Mouse (Mus musculus): ENCODE measurements around the gene Cmss1.

GRCm38 (mm10) chr16:57349039-57349438, 257.6 kb downstream of the Cmss1 start:
- no peak for TF ChIP-seq CTCF (IDR thresholded peaks at IDR 0.05; ENCODE audit: extremely low read depth, insufficient read length, insufficient replicate concordance, low read depth, low read length)
- TF ChIP-seq POLR2A (IDR thresholded peaks at IDR 0.05; ENCODE audit: low read depth, low read length): no peak

Measured in small intestine, adult 2 months (tissue).